Mouse (Mus musculus): ENCODE results near the gene Cpm. TPM values are rescaled to one million over a fixed set of nuclear protein-coding genes. Genes with fewer than 3 reads are reported as not detected.

Gene Cpm
- polyA plus RNA-seq, 2 experiments = 3.9 to 9.1 TPM

DNA sequence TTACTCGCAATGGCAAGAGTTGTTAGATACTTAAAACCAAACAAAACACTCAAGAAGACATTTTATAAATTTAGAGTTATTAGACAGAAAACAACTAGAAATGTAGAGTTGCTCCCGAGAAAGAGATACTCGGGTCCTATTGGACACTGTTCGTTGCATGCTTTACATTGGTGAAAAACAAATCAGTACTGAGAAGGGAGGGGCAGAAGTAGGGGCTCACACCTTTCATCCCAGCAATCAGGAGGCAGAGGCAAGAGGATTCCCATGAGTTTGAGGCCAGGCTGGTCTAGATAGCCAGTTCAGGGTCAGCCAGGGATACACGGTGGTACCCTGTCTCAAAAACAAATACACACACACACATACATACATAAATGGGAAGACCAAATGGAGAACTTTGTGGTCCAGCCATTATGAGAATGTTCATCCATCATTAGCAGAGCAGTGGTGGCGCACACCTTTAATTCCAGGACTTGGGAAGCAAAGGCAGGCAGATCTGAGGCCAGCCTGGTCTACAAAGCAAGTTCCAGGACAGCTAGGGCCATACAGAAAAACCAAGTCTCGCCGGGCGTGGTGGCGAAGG, 62.2 kb downstream of the Cpm start:
- H3K36me3 ChIP-seq (replicated peaks; ENCODE audit: control insufficient read depth, insufficient read depth, low read depth) = peaks cover 66% of the 10 kb centered on the region
- 88% methylated on average over 10 of the region's 10 CpGs for WGBS (ENCODE audit: insufficient replicate concordance)
- H3K4me2 ChIP-seq (ENCODE audit: low read depth) = no peak overlapping the region

DNA sequence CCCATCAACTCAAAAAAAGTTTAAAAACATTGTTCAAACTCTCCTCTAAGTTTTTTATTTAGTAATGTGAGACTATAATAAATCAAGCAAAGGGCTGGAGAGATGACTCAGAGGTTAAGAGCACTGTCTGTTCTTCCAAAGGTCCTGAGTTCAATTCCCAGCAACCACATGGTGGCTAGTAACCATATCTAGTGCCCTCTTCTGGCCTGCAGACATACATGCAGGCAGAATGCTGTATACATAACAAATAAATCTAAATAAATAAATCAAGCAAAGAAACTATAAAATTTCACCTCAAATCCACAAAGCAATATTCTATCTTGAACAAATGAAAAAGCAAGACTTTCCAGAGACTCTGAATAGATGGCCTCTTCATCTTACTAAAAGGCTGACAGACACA, 62.9 kb downstream of the Cpm start:
- DNase-seq (ENCODE audit: low read depth in 3 of 3, low spot score in 3 of 3) (no peak), ATAC-seq (ENCODE audit: insufficient read depth) (no peak)
- H3K27ac ChIP-seq = no peak overlapping the region
- H3K9ac ChIP-seq (replicated peaks) = no peak overlapping the region
- H3K36me3 ChIP-seq (replicated peaks; ENCODE audit: control insufficient read depth, insufficient read depth, low read depth) = peaks cover 73% of the 10 kb centered on the region
- no peak overlapping the region for H3K4me3 ChIP-seq (ENCODE audit: insufficient read depth in 1 of 2, low read depth in 2 of 2, low read length in 2 of 2)
- H3K4me2 ChIP-seq (ENCODE audit: low read depth) = no peak overlapping the region
- no peaks in the 10 kb centered on the region for H3K9me3 ChIP-seq (ENCODE audit: control insufficient read depth, low read length)
- H3K27me3 ChIP-seq (ENCODE audit: control insufficient read depth, insufficient read depth, low read length) = no peaks in the 10 kb centered on the region
- peak; percentile 27; the same call in 1 of the 2 replicates for TF ChIP-seq CTCF (IDR thresholded peaks at IDR 0.05; ENCODE audit: low read depth)
- TF ChIP-seq EP300 (IDR thresholded peaks at IDR 0.05; ENCODE audit: low read depth) = no peak
- no peaks in the 10 kb centered on the region for H3K4me1 ChIP-seq (replicated peaks; ENCODE audit: control insufficient read depth in 2 of 2, insufficient read depth in 2 of 2, low read length in 1 of 2)

More for the DNA sequence above, 62.2 kb downstream of the Cpm start:
- Histone ChIP-seq H3K4me1 (replicated peaks; ENCODE audit: control insufficient read depth in 2 of 2, insufficient read depth in 2 of 2, low read length in 1 of 2) (no peaks in the 10 kb centered on the region), H3K4me3 (ENCODE audit: insufficient read depth in 1 of 2, low read depth in 2 of 2, low read length in 2 of 2) (no peak overlapping the region), H3K27ac (no peak overlapping the region), H3K9ac (replicated peaks) (no peak overlapping the region), H3K27me3 (ENCODE audit: control insufficient read depth, insufficient read depth, low read length) (no peaks in the 10 kb centered on the region), H3K9me3 (ENCODE audit: control insufficient read depth, low read length) (no peaks in the 10 kb centered on the region)
- no peak for TF ChIP-seq EP300 (IDR thresholded peaks at IDR 0.05; ENCODE audit: low read depth)
- no peak for TF ChIP-seq CTCF (IDR thresholded peaks at IDR 0.05; ENCODE audit: low read depth)
- no peak for ATAC-seq (ENCODE audit: insufficient read depth)
- no peak for DNase-seq (ENCODE audit: low read depth in 3 of 3, low spot score in 3 of 3)

DNA sequence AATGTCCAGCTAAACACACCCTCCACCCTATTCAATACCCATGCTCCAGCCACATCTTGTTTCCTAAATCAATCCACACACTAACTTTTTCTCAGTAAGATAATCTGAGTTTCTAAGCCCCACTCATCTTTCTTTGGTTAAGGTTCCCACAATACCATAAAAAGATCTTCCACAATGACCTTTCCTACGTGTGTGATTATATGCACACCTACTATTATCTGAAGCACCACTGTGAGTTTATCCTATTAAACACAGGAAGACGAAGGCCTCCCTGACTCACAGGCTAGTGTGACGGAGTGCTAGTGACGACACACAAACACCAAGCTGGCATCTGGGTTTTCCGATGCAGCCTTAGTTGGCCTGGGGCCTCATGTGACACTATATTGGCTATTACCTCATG, 63.7 kb downstream of the Cpm start:
- Histone ChIP-seq H3K9me3 (ENCODE audit: control insufficient read depth, low read length) (peaks cover 3% of the 10 kb centered on the region), H3K27ac (no peak overlapping the region)

DNA sequence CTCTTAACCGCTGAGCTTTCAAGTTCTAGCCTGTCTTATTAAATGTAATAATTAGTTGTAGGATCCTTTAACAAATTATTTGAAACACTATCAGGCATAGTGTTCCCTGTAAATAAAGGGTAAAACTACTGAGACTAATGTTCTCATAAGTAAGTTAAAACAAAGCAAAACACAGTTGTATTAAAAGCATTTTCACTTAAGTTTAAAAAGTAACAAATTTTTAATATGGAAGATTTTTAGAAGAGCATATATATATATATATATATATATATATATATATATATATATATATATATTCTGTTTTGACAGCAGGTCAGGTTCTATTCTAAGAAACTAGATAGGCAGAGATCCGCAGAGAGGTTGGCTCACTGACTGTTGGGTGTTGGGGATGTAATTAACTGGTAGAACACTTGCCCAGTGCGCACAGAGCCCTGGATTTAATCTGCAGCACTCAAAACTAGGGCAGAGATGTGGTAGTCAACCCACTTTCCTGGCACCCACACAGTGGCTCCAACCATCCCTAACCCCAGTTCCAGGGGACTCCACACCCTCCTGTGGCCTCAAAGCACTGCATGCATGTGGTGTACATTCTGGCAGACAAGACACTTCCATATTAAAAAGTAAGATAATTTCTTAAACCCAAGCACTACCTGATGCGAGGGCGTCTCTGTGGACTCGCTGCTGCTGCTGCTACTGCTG, 65.1 kb downstream of the Cpm start:
- TF ChIP-seq EP300 (IDR thresholded peaks at IDR 0.05; ENCODE audit: low read depth) (no peak), CTCF (IDR thresholded peaks at IDR 0.05; ENCODE audit: low read depth) (no peak)
- Histone ChIP-seq H3K9me3 (ENCODE audit: control insufficient read depth, low read length) (peaks cover 3% of the 10 kb centered on the region), H3K27ac (no peak overlapping the region), H3K4me3 (ENCODE audit: insufficient read depth in 1 of 2, low read depth in 2 of 2, low read length in 2 of 2) (no peak overlapping the region), H3K27me3 (ENCODE audit: control insufficient read depth, insufficient read depth, low read length) (no peaks in the 10 kb centered on the region), H3K9ac (replicated peaks) (no peak overlapping the region), H3K4me1 (replicated peaks; ENCODE audit: control insufficient read depth in 2 of 2, insufficient read depth in 2 of 2, low read length in 1 of 2) (no peaks in the 10 kb centered on the region), H3K4me2 (ENCODE audit: low read depth) (no peak overlapping the region), H3K36me3 (replicated peaks; ENCODE audit: control insufficient read depth, insufficient read depth, low read depth) (peaks cover 89% of the 10 kb centered on the region)
- WGBS (ENCODE audit: insufficient replicate concordance) = 89% methylated on average over 6 of the region's 6 CpGs
- DNase-seq (ENCODE audit: low read depth in 3 of 3, low spot score in 3 of 3) = no peak
- ATAC-seq (ENCODE audit: insufficient read depth) = no peak

More for the DNA sequence above, 63.7 kb downstream of the Cpm start:
- Histone ChIP-seq H3K4me1 (replicated peaks; ENCODE audit: control insufficient read depth in 2 of 2, insufficient read depth in 2 of 2, low read length in 1 of 2) (no peaks in the 10 kb centered on the region), H3K4me3 (ENCODE audit: insufficient read depth in 1 of 2, low read depth in 2 of 2, low read length in 2 of 2) (no peak overlapping the region), H3K9ac (replicated peaks) (no peak overlapping the region), H3K4me2 (ENCODE audit: low read depth) (no peak overlapping the region), H3K27me3 (ENCODE audit: control insufficient read depth, insufficient read depth, low read length) (no peaks in the 10 kb centered on the region), H3K36me3 (replicated peaks; ENCODE audit: control insufficient read depth, insufficient read depth, low read depth) (peaks cover 81% of the 10 kb centered on the region)
- ATAC-seq (ENCODE audit: insufficient read depth) = no peak
- no peak for DNase-seq (ENCODE audit: low read depth in 3 of 3, low spot score in 3 of 3)
- no peak for TF ChIP-seq EP300 (IDR thresholded peaks at IDR 0.05; ENCODE audit: low read depth)
- WGBS (ENCODE audit: insufficient replicate concordance) = 86% methylated on average over 5 of the region's 5 CpGs

DNA sequence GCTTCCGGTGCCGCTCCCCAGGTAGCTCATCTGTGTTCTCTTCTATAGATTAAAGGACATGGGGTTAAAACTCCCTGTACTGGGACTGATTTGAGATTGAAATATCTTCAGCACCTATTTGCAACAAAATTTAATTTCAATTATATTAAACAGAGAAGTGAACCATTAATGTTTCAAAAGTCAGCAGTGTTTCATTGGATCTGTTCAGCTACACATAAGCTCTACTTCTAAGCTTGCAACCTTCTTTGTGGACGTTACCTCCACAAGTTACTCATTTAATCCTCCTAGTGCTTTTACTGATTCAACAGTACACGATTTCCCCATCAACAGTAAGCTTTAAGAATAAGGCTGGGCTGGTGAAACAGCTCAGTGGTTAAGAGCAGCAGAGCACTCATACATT, 65.7 kb downstream of the Cpm start:
- ATAC-seq (ENCODE audit: insufficient read depth) (no peak), DNase-seq (ENCODE audit: low read depth in 3 of 3, low spot score in 3 of 3) (no peak)
- Histone ChIP-seq H3K4me2 (ENCODE audit: low read depth) (no peak overlapping the region), H3K4me1 (replicated peaks; ENCODE audit: control insufficient read depth in 2 of 2, insufficient read depth in 2 of 2, low read length in 1 of 2) (no peaks in the 10 kb centered on the region), H3K9ac (replicated peaks) (no peak overlapping the region), H3K4me3 (ENCODE audit: insufficient read depth in 1 of 2, low read depth in 2 of 2, low read length in 2 of 2) (no peak overlapping the region), H3K27me3 (ENCODE audit: control insufficient read depth, insufficient read depth, low read length) (no peaks in the 10 kb centered on the region), H3K27ac (no peak overlapping the region), H3K9me3 (ENCODE audit: control insufficient read depth, low read length) (peaks cover 3% of the 10 kb centered on the region), H3K36me3 (replicated peaks; ENCODE audit: control insufficient read depth, insufficient read depth, low read depth) (peaks cover 91% of the 10 kb centered on the region)
- WGBS (ENCODE audit: insufficient replicate concordance) = 84% methylated on average over 4 of the region's 4 CpGs
- TF ChIP-seq EP300 (IDR thresholded peaks at IDR 0.05; ENCODE audit: low read depth) (no peak), CTCF (IDR thresholded peaks at IDR 0.05; ENCODE audit: low read depth) (no peak)

Measured in liver, embryonic 14.5 days (tissue).